Mouse (Mus musculus) lung, postnatal 0 days (tissue): Measurements from ENCODE around the gene Camkmt.

Experiments
- CTCF ChIP-seq: IDR thresholded peaks from 2 replicates; pipeline ENCODE4 v1.5.1; 2016; ENCODE audit warnings: antibody characterized with exemption, mild to moderate bottlenecking
- EP300 ChIP-seq: IDR thresholded peaks from 2 replicates; pipeline ENCODE4 v1.6.1; 2016; ENCODE audit warnings: antibody characterized with exemption, mild to moderate bottlenecking, control low read depth

DNA sequence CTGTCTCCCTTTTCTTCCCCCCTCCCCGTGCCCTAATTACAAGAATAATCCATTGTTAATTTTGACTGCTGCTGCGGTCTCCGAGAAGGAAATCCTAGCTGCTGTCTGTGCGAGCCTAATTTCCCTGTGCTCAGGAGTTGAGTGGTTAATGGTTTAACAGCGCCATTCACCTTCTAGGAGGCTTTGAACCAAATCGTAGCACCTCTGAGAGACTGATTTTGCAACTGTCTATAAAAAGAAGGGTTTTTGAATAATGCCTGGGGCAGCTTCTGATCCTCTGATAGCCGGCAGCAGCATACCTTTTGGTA, 99.7 kb downstream of the Camkmt start:
- TF ChIP-seq CTCF: no peak
- TF ChIP-seq EP300: no peak
